Mouse (Mus musculus) kidney, postnatal 0 days (tissue): ENCODE data around the gene Fndc3b. TPM values are rescaled to one million over a fixed set of nuclear protein-coding genes. Genes with fewer than 3 reads are reported as not detected.
A peak's percentile ranks its signal among the peaks of the same experiment; 100 is the strongest.

Experiments
- ATAC-seq: fragments of 200-750 bp; cut with Nextera tagmentation; replicated peaks from 2 replicates; pipeline ENCODE4 v1.8.0; 2017; ENCODE audit warnings: low read depth, moderate number of reproducible peaks, moderate TSS enrichment, moderate library complexity; ENCODE audit not compliant: low FRiP score
- DNase-seq: peaks from one replicate; pipeline ENCODE4 v3.0.0-alpha.2; 2016; ENCODE audit warnings: low spot score
- H3K27ac ChIP-seq: fragments of 300-500 bp; sonication (generic); 2 replicates; pipeline ENCODE4 v1.5.1; 2014; ENCODE audit warnings: mild to moderate bottlenecking
- H3K27me3 ChIP-seq: fragments of 300-500 bp; sonication (generic); 2 replicates; pipeline ENCODE4 v1.6.1; 2014; ENCODE audit warnings: low read length, mixed read lengths; ENCODE audit not compliant: insufficient read depth
- H3K36me3 ChIP-seq: fragments of 300-500 bp; sonication (generic); 2 replicates; pipeline ENCODE4 v1.6.1; 2014; ENCODE audit warnings: low read length, mixed read lengths; ENCODE audit not compliant: insufficient read depth
- H3K4me1 ChIP-seq: fragments of 300-500 bp; sonication (generic); replicated peaks from 2 replicates; pipeline ENCODE4 v1.6.1; 2014; ENCODE audit warnings: antibody characterized with exemption, low read length, mixed read lengths; ENCODE audit not compliant: insufficient read depth
- H3K4me2 ChIP-seq: fragments of 300-500 bp; sonication (generic); 2 replicates; pipeline ENCODE4 v1.6.1; 2014; ENCODE audit warnings: mild to moderate bottlenecking, low read length, moderate library complexity, mixed read lengths
- H3K4me3 ChIP-seq: fragments of 300-500 bp; sonication (generic); replicated peaks from 2 replicates; pipeline ENCODE4 v1.5.1; 2014; ENCODE audit warnings: low read depth, low read length
- H3K9ac ChIP-seq: fragments of 300-500 bp; sonication (generic); 2 replicates; pipeline ENCODE4 v1.6.1; 2014; ENCODE audit warnings: low read depth, low read length
- H3K9me3 ChIP-seq: fragments of 300-500 bp; sonication (generic); replicated peaks from 2 replicates; pipeline ENCODE4 v1.6.1; 2016; ENCODE audit warnings: low read length, inconsistent platforms, mixed read lengths
- CTCF ChIP-seq: IDR thresholded peaks from 2 replicates; pipeline ENCODE4 v1.5.1; 2016; ENCODE audit warnings: antibody characterized with exemption, low read depth, mild to moderate bottlenecking, moderate library complexity
- WGBS: fragments of 180-500 bp; shearing (Covaris S2); extraction: QIAGEN DNeasy Blood & Tissue Kit; methylation state at CpG from one replicate; pipeline ENCODE4 v1.1.7; 2014; 5-methylcytosine and 5-hydroxymethylcytosine counted together
- polyA plus RNA-seq: library from polyadenylated mRNA; unstranded; fragments of >200 nt; fragmentation: Nextera tagmentation; extraction: Ambion mirVana; gene quantifications from 2 replicates; pipeline ENCODE4 v1.2.1, GENCODE M21; 2015

Fndc3b gene
- polyA plus RNA-seq, 1 experiment from 2014 or later, result 23.1 TPM

GRCm38 (mm10) chr3:27632880-27633279, 78.2 kb downstream of the Fndc3b start:
- Histone ChIP-seq H3K4me1 (no peaks in the 10 kb centered on the region), H3K36me3 (0 out of 2 replicates have a peak, but pooled peaks cover 16% of the 10 kb centered on the region), H3K27ac (no peak overlapping the region), H3K9me3 (no peaks in the 10 kb centered on the region), H3K4me2 (no peak overlapping the region), H3K4me3 (no peak overlapping the region), H3K9ac (no peak overlapping the region), H3K27me3 (no peaks in the 10 kb centered on the region)
- no peak for DNase-seq
- 90% methylated on average over 1 of the region's 1 CpGs for WGBS
- no peak for TF ChIP-seq CTCF
- no peak for ATAC-seq

GRCm38 (mm10) chr3:27631112-27631511, 80.0 kb downstream of the Fndc3b start:
- ATAC-seq (no peak), DNase-seq (peak; percentile 55)
- Histone ChIP-seq H3K4me3 (no peak overlapping the region), H3K4me2 (no peak overlapping the region), H3K9me3 (no peaks in the 10 kb centered on the region), H3K27ac (0 out of 2 replicates have a peak overlapping the region, but pooled peaks have one; percentile 25), H3K27me3 (no peaks in the 10 kb centered on the region), H3K9ac (no peak overlapping the region), H3K36me3 (0 out of 2 replicates have a peak, but pooled peaks cover 10% of the 10 kb centered on the region), H3K4me1 (no peaks in the 10 kb centered on the region)
- no peak for TF ChIP-seq CTCF
- WGBS, result 82% methylated on average over 7 of the region's 7 CpGs

- 0 out of 2 replicates have a peak, but pooled peaks cover 10% of the 10 kb centered on the region for H3K36me3 ChIP-seq
- no peak for ATAC-seq
- H3K4me1 ChIP-seq, result no peaks in the 10 kb centered on the region; the same call in 1 of the 2 replicates
- no peak overlapping the region for H3K9ac ChIP-seq
- DNase-seq, result no peak
- no peak overlapping the region for H3K27ac ChIP-seq
- WGBS, result over 99% methylated on average over 5 of the region's 5 CpGs
- no peak for TF ChIP-seq CTCF
- no peaks in the 10 kb centered on the region for H3K9me3 ChIP-seq
- H3K27me3 ChIP-seq, result no peaks in the 10 kb centered on the region
- H3K4me3 ChIP-seq, result no peak overlapping the region
- H3K4me2 ChIP-seq, result no peak overlapping the region
Measured at GRCm38 (mm10) chr3:27629716-27630115, 81.4 kb downstream of the Fndc3b start.

- Histone ChIP-seq H3K9ac (no peak overlapping the region), H3K4me2 (no peak overlapping the region), H3K9me3 (no peaks in the 10 kb centered on the region), H3K36me3 (0 out of 2 replicates have a peak, but pooled peaks cover 10% of the 10 kb centered on the region), H3K4me1 (peaks cover 4% of the 10 kb centered on the region), H3K4me3 (no peak overlapping the region), H3K27me3 (no peaks in the 10 kb centered on the region), H3K27ac (no peak overlapping the region)
- no peak for TF ChIP-seq CTCF
- no peak for ATAC-seq
- DNase-seq, result no peak
- WGBS, result 88% methylated on average over 8 of the region's 8 CpGs
Measured at GRCm38 (mm10) chr3:27626301-27626700, 84.8 kb downstream of the Fndc3b start.

- no peak overlapping the region for H3K9ac ChIP-seq
- H3K4me1 ChIP-seq, result peaks cover 4% of the 10 kb centered on the region
- no peak overlapping the region for H3K4me3 ChIP-seq
- no peaks in the 10 kb centered on the region for H3K9me3 ChIP-seq
- 64% methylated on average over 8 of the region's 8 CpGs for WGBS
- H3K4me2 ChIP-seq, result no peak overlapping the region
- H3K27ac ChIP-seq, result no peak overlapping the region
- H3K27me3 ChIP-seq, result no peaks in the 10 kb centered on the region
- H3K36me3 ChIP-seq, result 0 out of 2 replicates have a peak, but pooled peaks cover 9% of the 10 kb centered on the region
- DNase-seq (no peak), ATAC-seq (no peak)
- TF ChIP-seq CTCF, result no peak
Measured at GRCm38 (mm10) chr3:27625592-27625985, 85.5 kb downstream of the Fndc3b start.

- Histone ChIP-seq H3K9ac (no peak overlapping the region), H3K4me2 (no peak overlapping the region), H3K4me3 (no peak overlapping the region), H3K27me3 (no peaks in the 10 kb centered on the region), H3K9me3 (no peaks in the 10 kb centered on the region), H3K27ac (no peak overlapping the region), H3K4me1 (peaks cover 4% of the 10 kb centered on the region), H3K36me3 (0 out of 2 replicates have a peak, but pooled peaks cover 4% of the 10 kb centered on the region)
- no peak for TF ChIP-seq CTCF
- 80% methylated on average over 12 of the region's 12 CpGs for WGBS
- DNase-seq (no peak), ATAC-seq (no peak)
Measured at GRCm38 (mm10) chr3:27624974-27625591, 86.0 kb downstream of the Fndc3b start.
